Mouse (Mus musculus) MEL (cell line): ENCODE results near the gene Phospho1. TPM values are rescaled to one million over a fixed set of nuclear protein-coding genes. Genes with fewer than 3 reads are reported as not detected.
A peak's percentile ranks its signal among the peaks of the same experiment; 100 is the strongest.

Experiments
- DNase-seq: peaks from one replicate; pipeline ENCODE4 v3.0.0; 2011; ENCODE audit warnings: low read depth, low spot score
- H3K27ac ChIP-seq: 2 replicates; pipeline ENCODE4 v1.5.1; 2012; ENCODE audit warnings: low read depth, mild to moderate bottlenecking, control low read depth, low read length, moderate library complexity; ENCODE audit not compliant: control insufficient read depth
- H3K27me3 ChIP-seq, 2 experiments: fragments of 150-350 bp in 1 of 2; sonication (generic) in 1 of 2; 2 replicates each; pipeline ENCODE4 v1.6.1; 2012; ENCODE audit warnings: low read length in 2 of 2, mild to moderate bottlenecking in 2 of 2, improper control_type of control experiment in 1 of 2, moderate library complexity in 1 of 2; ENCODE audit not compliant: insufficient read depth in 2 of 2, control insufficient read depth in 1 of 2
- H3K36me3 ChIP-seq, 2 experiments: 2 replicates each; pipeline ENCODE4 v1.6.1; 2012 to 2014; ENCODE audit warnings: low read length in 2 of 2, improper control_type of control experiment in 1 of 2, inconsistent platforms in 1 of 2, mild to moderate bottlenecking in 1 of 2; ENCODE audit not compliant: insufficient read depth in 2 of 2, control insufficient read depth in 1 of 2
- H3K4me1 ChIP-seq, 2 experiments: fragments of 150-350 bp in 1 of 2; sonication (generic) in 1 of 2; 2 replicates each; pipeline ENCODE4 v1.6.1; 2012; ENCODE audit warnings: low read length in 2 of 2, improper control_type of control experiment in 1 of 2, mild to moderate bottlenecking in 1 of 2; ENCODE audit not compliant: insufficient read depth in 2 of 2, control insufficient read depth in 1 of 2
- H3K4me3 ChIP-seq, 2 experiments: fragments of 150-350 bp in 1 of 2; sonication (generic) in 1 of 2; 2 replicates each; pipeline ENCODE4 v1.5.1; 2012; ENCODE audit warnings: low read depth in 2 of 2, low read length in 2 of 2, mild to moderate bottlenecking in 2 of 2, moderate library complexity in 2 of 2, control low read depth in 1 of 2, improper control_type of control experiment in 1 of 2; ENCODE audit not compliant: control insufficient read depth in 1 of 2, insufficient read depth in 1 of 2
- H3K79me2 ChIP-seq: 2 replicates; pipeline ENCODE4 v1.6.1; 2012; ENCODE audit warnings: mild to moderate bottlenecking, low read length, moderate library complexity; ENCODE audit not compliant: control insufficient read depth, poor library complexity, insufficient read depth
- H3K9ac ChIP-seq: 2 replicates; pipeline ENCODE4 v1.6.1; 2012; ENCODE audit warnings: low read depth, mild to moderate bottlenecking, control low read depth, low read length, moderate library complexity; ENCODE audit not compliant: control insufficient read depth, poor library complexity, severe bottlenecking
- H3K9me3 ChIP-seq: fragments of 150-350 bp; sonication (generic); replicated peaks from 2 replicates; pipeline ENCODE4 v1.6.1; 2012; ENCODE audit warnings: mild to moderate bottlenecking, low read length, improper control_type of control experiment, moderate library complexity; ENCODE audit not compliant: insufficient read depth
- CHD1 ChIP-seq: IDR thresholded peaks from 2 replicates; pipeline ENCODE4 v1.6.1; 2012; ENCODE audit warnings: low read depth, mild to moderate bottlenecking, inconsistent platforms, low read length, improper control_type of control experiment
- CHD2 ChIP-seq: IDR thresholded peaks from 2 replicates; pipeline ENCODE4 v1.6.1; 2011; ENCODE audit warnings: low read length, improper control_type of control experiment
- ELF1 ChIP-seq: IDR thresholded peaks from 2 replicates; pipeline ENCODE4 v1.6.1; 2014; ENCODE audit warnings: low read depth, mild to moderate bottlenecking, inconsistent platforms, low read length, improper control_type of control experiment, moderate library complexity
- EP300 ChIP-seq, 2 experiments: IDR thresholded peaks; 2 replicates each; pipeline ENCODE4 v1.6.1; 2011; ENCODE audit warnings: improper control_type of control experiment in 2 of 2, low read length in 2 of 2, low read depth in 1 of 2, mild to moderate bottlenecking in 1 of 2
- ETS1 ChIP-seq: IDR thresholded peaks from 2 replicates; pipeline ENCODE4 v1.6.1; 2012; ENCODE audit warnings: low read depth, mild to moderate bottlenecking, inconsistent platforms, low read length, improper control_type of control experiment, moderate library complexity
- JUND ChIP-seq: IDR thresholded peaks from 2 replicates; pipeline ENCODE4 v1.6.1; 2011; ENCODE audit warnings: low read depth, mild to moderate bottlenecking, improper control_type of control experiment, low read length
- KAT2A ChIP-seq: conservative IDR thresholded peaks from 2 replicates; pipeline ENCODE4 v1.6.1; 2012; ENCODE audit warnings: low read depth, low read length, improper control_type of control experiment, inconsistent platforms
- MAFK ChIP-seq: IDR thresholded peaks from 2 replicates; pipeline ENCODE4 v1.6.1; 2011; ENCODE audit warnings: low read depth, mild to moderate bottlenecking, low read length, improper control_type of control experiment, borderline replicate concordance
- MAX ChIP-seq: IDR thresholded peaks from 2 replicates; pipeline ENCODE4 v1.6.1; 2011; ENCODE audit warnings: low read length, improper control_type of control experiment
- MXI1 ChIP-seq: IDR thresholded peaks from 2 replicates; pipeline ENCODE4 v1.6.1; 2011; ENCODE audit warnings: mild to moderate bottlenecking, low read depth, low read length, improper control_type of control experiment
- MYB ChIP-seq: IDR thresholded peaks from 2 replicates; pipeline ENCODE4 v1.6.1; 2011; ENCODE audit warnings: mild to moderate bottlenecking, low read depth, low read length, improper control_type of control experiment
- MYC ChIP-seq: IDR thresholded peaks from 2 replicates; pipeline ENCODE4 v1.6.1; 2011; ENCODE audit warnings: low read depth, mild to moderate bottlenecking, low read length, improper control_type of control experiment, moderate library complexity
- NELFE ChIP-seq: IDR thresholded peaks from 2 replicates; pipeline ENCODE4 v1.6.1; 2011; ENCODE audit warnings: low read depth, low read length, improper control_type of control experiment
- NRF1 ChIP-seq: IDR thresholded peaks from 2 replicates; pipeline ENCODE4 v1.6.1; 2014; ENCODE audit warnings: low read depth, mild to moderate bottlenecking, inconsistent platforms, low read length, improper control_type of control experiment, moderate library complexity; ENCODE audit not compliant: poor library complexity, insufficient read depth, severe bottlenecking
- POLR2A ChIP-seq, 2 experiments: IDR thresholded peaks; 2 replicates each; pipeline ENCODE4 v1.6.1; 2011 to 2012; ENCODE audit warnings: low read length in 2 of 2, mild to moderate bottlenecking in 2 of 2, control low read depth in 1 of 2, improper control_type of control experiment in 1 of 2, low read depth in 1 of 2, moderate library complexity in 1 of 2; ENCODE audit not compliant: control insufficient read depth in 1 of 2, insufficient read depth in 1 of 2, poor library complexity in 1 of 2
- RAD21 ChIP-seq: IDR thresholded peaks from 2 replicates; pipeline ENCODE4 v1.6.1; 2011; ENCODE audit warnings: mild to moderate bottlenecking, low read depth, low read length, improper control_type of control experiment
- RCOR1 ChIP-seq: IDR thresholded peaks from 2 replicates; pipeline ENCODE4 v1.6.1; 2012; ENCODE audit warnings: low read depth, mild to moderate bottlenecking, inconsistent platforms, low read length, improper control_type of control experiment
- SIN3A ChIP-seq: IDR thresholded peaks from 2 replicates; pipeline ENCODE4 v1.6.1; 2012; ENCODE audit warnings: low read length, improper control_type of control experiment, inconsistent platforms
- TAL1 ChIP-seq: IDR thresholded peaks from 2 replicates; pipeline ENCODE4 v1.6.1; 2012; ENCODE audit warnings: mild to moderate bottlenecking, inconsistent platforms, low read length, moderate library complexity, mixed read lengths
- TBP ChIP-seq: IDR thresholded peaks from 2 replicates; pipeline ENCODE4 v1.8.0; 2011; ENCODE audit warnings: low read depth, low read length, improper control_type of control experiment
- TCF12 ChIP-seq: IDR thresholded peaks from 2 replicates; pipeline ENCODE4 v1.6.1; 2014; ENCODE audit warnings: low read depth, mild to moderate bottlenecking, inconsistent platforms, low read length, improper control_type of control experiment, moderate library complexity
- UBTF ChIP-seq: IDR thresholded peaks from 2 replicates; pipeline ENCODE4 v1.6.1; 2012; ENCODE audit warnings: low read depth, mild to moderate bottlenecking, inconsistent platforms, low read length, improper control_type of control experiment, moderate library complexity, borderline replicate concordance; ENCODE audit not compliant: insufficient read depth
- USF1 ChIP-seq: IDR thresholded peaks from 2 replicates; pipeline ENCODE4 v1.6.1; 2014; ENCODE audit warnings: low read depth, mild to moderate bottlenecking, inconsistent platforms, low read length, improper control_type of control experiment, moderate library complexity
- ZMIZ1 ChIP-seq: IDR thresholded peaks from 2 replicates; pipeline ENCODE4 v1.6.1; 2012; ENCODE audit warnings: low read depth, mild to moderate bottlenecking, inconsistent platforms, low read length, improper control_type of control experiment, moderate library complexity
- polyA plus RNA-seq, 2 experiments: library from polyadenylated mRNA; stranded (reverse) in 1 of 2; unstranded in 1 of 2; fragments of >175 nt in 1 of 2; fragments of >200 nt in 1 of 2; gene quantifications; 2 replicates each; pipeline versions ENCODE4 v1.2.1 to v1.2.4; 2012; ENCODE audit warnings: low replicate concordance in 2 of 2, low read depth in 1 of 2; ENCODE audit not compliant: insufficient read length in 2 of 2, insufficient read depth in 1 of 2, missing spikeins in 1 of 2
- total RNA-seq: library from RNA; depleted of rRNA; stranded (reverse); fragments of 300-350 nt; gene quantifications from 2 replicates; pipeline ENCODE4 v1.2.3, GENCODE M21; 2012

Phospho1 gene
- total and polyA plus RNA-seq, 3 experiments: 15.4 to 76.0 TPM; not detected in 1

DNA sequence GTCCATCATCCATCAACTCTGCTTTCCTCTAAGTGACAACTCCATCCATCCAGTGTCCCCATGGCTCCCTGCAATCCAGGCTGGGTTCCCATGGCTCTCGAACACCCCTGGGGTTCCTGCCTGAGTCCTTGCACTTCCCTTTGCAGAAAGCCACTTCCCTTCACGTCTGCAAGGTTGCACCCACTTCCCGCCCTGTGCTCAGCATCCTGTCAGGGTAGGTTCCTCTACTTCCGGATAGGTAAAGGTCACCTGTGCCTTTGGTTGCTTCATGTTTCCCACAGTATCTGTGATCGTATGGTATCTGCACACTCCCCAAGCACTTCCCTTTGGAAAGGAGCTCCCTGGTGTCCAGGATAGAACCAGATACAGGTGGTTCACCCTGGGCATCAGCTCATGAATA is 19.3 kb upstream of the Phospho1 start:
- Histone ChIP-seq H3K9ac (no peak overlapping the region), H3K36me3 (peaks cover 0 to 29% of the 10 kb centered on the region in 2 experiments; a peak in 2 of 4 replicates), H3K9me3 (no peaks in the 10 kb centered on the region), H3K27ac (no peak overlapping the region), H3K27me3 (no peaks in the 10 kb centered on the region), H3K79me2 (no peaks in the 10 kb centered on the region), H3K4me3 (no peak overlapping the region), H3K4me1 (peaks cover 24 to 44% of the 10 kb centered on the region in 2 experiments)
- no peak for TF ChIP-seq MAX
- no peak for TF ChIP-seq MAFK
- no peak for TF ChIP-seq SIN3A
- no peak for TF ChIP-seq CHD2
- no peak for TF ChIP-seq ETS1
- no peak for TF ChIP-seq MYC
- no peak for TF ChIP-seq MYB
- TF ChIP-seq POLR2A (IDR thresholded peaks at IDR 0.05; ENCODE audit: control insufficient read depth in 1 of 2, insufficient read depth in 1 of 2, low read depth in 1 of 2, low read length in 2 of 2, poor library complexity in 1 of 2): no peak
- TF ChIP-seq ZMIZ1: no peak
- no peak for TF ChIP-seq USF1
- no peak for TF ChIP-seq RCOR1
- TF ChIP-seq UBTF: no peak
- no peak for TF ChIP-seq MXI1
- TF ChIP-seq ELF1: no peak
- no peak for TF ChIP-seq TBP
- no peak for TF ChIP-seq RAD21
- TF ChIP-seq TAL1: no peak
- TF ChIP-seq CHD1: no peak
- DNase-seq: no peak

DNA sequence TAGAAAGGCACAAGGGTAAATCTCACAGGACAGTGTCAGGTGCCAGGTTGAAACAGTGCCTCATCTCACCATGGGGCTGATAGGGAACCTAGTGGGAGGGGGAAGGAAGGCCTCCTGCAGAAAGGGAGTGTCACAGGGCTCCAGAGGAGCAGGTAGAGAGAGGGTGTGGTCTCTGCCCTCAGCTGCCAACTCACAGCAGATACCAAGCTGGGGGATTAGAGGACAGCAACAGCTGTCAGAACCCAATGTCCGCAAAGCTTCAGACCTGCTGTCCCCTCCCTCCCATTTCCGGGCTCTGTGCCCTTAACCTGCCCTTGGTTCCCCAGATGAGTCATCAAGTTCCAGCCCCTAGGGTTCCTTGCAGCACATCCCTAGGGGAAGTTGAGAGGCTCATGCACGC is 18.8 kb upstream of the Phospho1 start:
- H3K27me3 ChIP-seq: no peaks in the 10 kb centered on the region
- no peaks in the 10 kb centered on the region for H3K79me2 ChIP-seq
- H3K9me3 ChIP-seq: no peaks in the 10 kb centered on the region
- no peak overlapping the region for H3K27ac ChIP-seq
- peaks cover 0 to 26% of the 10 kb centered on the region in 2 experiments; a peak in 2 of 4 replicates for H3K36me3 ChIP-seq
- peak; percentile 11 to 19; a peak in 1 of 4 replicates for TF ChIP-seq EP300 (IDR thresholded peaks at IDR 0.05; ENCODE audit: low read depth in 1 of 2, low read length in 2 of 2)
- TF ChIP-seq ETS1: 0 out of 2 replicates have a peak, but pooled peaks have one; percentile 47
- no peak for TF ChIP-seq UBTF
- TF ChIP-seq SIN3A: peak; percentile 41; the same call in 1 of the 2 replicates
- 0 out of 2 replicates have a peak, but pooled peaks have one; percentile 17 for TF ChIP-seq RCOR1
- TF ChIP-seq MAX: peak; percentile 23; the same call in 1 of the 2 replicates
- TF ChIP-seq NRF1: no peak
- TF ChIP-seq TCF12: no peak
- TF ChIP-seq JUND: peak; percentile 67; the same call in 1 of the 2 replicates
- no peak for TF ChIP-seq KAT2A
- no peak for TF ChIP-seq NELFE
- 0 out of 2 replicates have a peak, but pooled peaks have one; percentile 5 for TF ChIP-seq USF1
- no peak overlapping the region for H3K9ac ChIP-seq
- DNase-seq: peak; percentile 72
- no peak overlapping the region for H3K4me3 ChIP-seq
- peaks cover 23 to 44% of the 10 kb centered on the region in 2 experiments for H3K4me1 ChIP-seq
